Mouse (Mus musculus) liver (tissue): ENCODE measurements around the gene Ttc30a2.

Experiments used
- DNase-seq: peaks from one replicate; pipeline ENCODE4 v3.0.0-alpha.2; 2020; ENCODE audit warnings: mixed read lengths

The Ttc30a2 gene

DNA sequence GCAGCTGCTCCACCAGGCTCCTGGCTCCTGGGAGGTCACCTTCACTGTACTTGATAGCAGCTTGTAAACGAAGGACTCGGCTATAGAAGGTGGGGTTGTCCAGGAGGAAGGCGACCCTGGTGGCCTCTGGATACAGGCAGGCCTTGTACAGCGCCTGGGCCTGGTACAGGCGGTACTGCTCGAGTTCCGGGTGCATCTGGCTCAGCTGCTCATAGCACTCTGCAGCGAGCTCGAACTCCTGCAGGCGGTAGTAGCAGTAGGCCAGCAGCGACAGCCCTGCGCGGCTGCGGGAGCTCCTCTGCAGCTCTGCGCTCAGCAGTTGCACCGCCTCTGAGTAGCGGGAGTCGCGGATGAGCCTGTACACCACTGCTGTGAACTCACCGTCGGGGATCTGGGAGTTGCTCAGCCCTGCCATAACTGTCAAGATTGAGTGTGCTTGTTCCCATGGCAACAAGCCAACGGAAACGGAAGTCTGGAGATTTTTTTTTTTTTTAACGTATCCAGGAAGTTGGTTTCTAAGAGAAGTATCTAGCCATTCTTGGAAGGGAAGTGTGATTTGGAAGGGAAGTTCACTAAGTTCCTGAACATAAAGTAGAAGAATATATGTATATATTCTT lies at the start of gene Ttc30a2:
Gene Ttc30a2 (minus strand): TSS at position 419 of the 617 bp plus-strand sequence.
- peak; percentile 16 for DNase-seq

DNA sequence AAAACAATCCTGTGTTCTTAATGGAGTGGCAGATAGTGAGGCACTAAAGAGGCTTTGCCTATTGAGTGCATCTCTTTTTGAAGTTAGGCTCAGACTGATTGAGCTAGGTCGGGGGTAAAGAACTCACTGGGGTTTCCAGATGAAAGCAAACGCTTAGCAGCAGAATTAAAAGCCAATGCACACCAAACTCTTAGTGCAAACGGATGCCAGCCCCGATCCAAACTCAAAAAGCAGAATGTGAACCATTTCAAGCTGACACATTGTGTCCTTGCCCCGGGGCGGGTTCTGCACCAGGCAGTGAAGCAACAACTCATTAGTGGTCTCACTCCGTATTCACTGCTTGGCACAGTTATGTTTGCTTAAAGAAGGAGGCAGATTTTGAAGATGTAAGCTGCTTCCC lies 38.9 kb upstream of the Ttc30a2 start:
- no peak for DNase-seq

DNA sequence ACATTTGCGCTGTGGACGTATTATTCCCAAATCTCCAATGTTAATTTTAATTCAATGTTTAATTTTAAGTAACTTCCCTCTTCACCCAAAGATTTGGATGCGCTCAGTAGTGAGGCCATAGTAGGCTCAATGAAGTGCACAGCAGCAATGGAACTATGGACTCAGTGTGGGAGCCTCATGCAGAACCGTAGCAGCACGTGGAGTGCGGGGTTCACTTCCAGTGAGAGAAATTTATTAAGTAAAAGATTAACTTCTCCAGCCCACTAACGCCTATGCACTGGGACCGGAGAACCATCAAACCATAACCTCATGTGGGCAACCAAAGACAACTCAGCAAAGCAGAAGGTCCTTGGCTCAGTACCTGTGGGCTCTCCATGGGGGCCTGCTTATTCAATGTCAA lies 38.2 kb upstream of the Ttc30a2 start:
- DNase-seq = no peak

DNA sequence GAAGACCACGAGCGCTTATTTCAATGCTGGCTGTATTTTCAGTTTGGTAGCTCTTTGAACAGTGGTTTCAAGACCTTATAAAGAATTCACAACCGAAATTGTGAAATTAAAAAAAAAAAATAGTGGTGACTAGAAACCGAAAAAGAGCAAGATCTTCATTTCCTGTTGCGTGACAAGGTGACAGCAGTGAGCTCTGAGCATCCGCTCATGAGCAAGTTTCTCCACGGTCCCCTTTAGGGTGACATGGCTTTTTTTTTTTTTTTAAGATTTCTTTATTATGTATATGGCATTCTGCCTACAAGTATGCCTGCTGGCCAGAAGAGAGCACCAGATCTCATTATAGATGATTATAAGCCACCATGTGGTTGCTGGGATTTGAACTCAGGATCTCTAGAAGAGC lies 37.5 kb upstream of the Ttc30a2 start:
- DNase-seq = no peak

GRCm38 (mm10) chr2:76014659-76015058 lies 36.7 kb upstream of the Ttc30a2 start:
- no peak for DNase-seq

GRCm38 (mm10) chr2:76006194-76006593 lies 28.2 kb upstream of the Ttc30a2 start:
- no peak for DNase-seq

DNA sequence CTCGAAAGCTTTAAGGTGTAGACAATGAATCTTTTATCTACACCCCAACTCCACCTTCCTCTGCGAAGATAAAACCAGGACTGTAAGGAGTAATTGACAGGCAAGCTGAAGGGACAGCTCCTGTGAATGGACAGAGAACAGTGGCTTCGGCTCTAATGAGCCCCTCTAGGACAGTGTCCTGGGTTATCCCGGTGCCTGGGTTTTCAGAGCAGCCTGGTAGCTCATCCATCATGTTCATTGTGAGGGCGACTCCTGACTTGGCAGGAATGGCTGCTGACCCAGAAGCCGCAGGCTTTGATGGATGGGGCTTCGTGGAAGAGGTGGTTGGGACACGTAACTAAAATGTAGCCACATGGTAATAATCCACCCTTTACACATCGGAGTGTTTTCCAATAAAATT lies 24.9 kb upstream of the Ttc30a2 start:
- no peak for DNase-seq

DNA sequence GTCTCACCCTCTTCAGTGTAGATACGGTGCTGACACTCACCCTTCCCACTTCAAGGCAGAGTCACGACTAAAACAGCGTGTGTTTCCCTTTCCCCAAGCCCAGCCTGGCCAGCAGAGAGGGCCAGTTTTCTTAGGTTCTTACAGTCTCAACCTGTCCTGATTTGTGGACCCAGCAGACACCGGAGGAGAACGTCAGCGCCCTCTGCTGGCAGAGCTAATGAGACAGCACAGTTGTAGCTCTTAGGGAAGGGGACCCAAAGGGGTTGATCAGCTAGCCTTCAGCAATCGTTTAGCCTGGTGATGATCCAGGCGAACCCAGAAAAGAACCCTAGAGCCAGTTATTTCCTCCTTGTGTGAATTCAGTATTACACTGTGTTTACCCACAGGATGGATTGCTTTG lies 23.4 kb upstream of the Ttc30a2 start:
- peak; percentile 74 for DNase-seq

GRCm38 (mm10) chr2:75999636-76000035 lies 21.7 kb upstream of the Ttc30a2 start:
- no peak for DNase-seq

- no peak for DNase-seq
These were observed 20.7 kb upstream of the Ttc30a2 start for GRCm38 (mm10) chr2:75998692-75999091.

GRCm38 (mm10) chr2:75997726-75998125 lies 19.8 kb upstream of the Ttc30a2 start:
- no peak for DNase-seq

- DNase-seq = no peak
These were observed 16.9 kb upstream of the Ttc30a2 start for GRCm38 (mm10) chr2:75994841-75995240.

DNA sequence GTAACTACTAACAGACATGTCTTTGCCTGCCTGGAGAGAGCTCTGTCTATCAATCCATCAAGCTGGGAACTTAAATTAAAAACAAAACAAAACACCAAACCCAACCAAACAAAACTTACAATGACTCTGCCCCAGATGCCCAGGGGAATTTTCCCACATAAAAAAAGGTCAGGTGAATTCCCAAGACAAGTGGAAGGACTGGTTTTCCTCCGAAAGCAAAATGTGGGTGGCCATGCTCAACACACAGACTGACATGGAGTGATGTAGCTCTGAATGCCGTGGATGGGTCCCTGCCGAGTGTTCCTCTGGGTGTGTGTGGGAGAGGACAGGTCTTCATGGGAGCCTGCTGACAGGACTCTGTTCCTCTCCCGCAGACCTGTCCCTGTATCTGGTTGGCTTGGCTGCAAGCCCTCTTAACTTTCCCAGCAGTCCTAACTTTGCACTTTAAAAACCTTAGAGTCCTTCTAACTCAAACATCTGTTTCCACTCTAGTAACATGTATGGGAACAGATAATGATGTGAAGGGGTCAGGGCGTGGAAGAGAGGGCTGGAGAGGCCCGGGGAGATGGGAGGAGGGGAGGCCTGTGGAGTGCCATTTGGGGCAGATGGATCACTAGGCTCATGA lies 13.7 kb upstream of the Ttc30a2 start:
- DNase-seq = no peak

DNA sequence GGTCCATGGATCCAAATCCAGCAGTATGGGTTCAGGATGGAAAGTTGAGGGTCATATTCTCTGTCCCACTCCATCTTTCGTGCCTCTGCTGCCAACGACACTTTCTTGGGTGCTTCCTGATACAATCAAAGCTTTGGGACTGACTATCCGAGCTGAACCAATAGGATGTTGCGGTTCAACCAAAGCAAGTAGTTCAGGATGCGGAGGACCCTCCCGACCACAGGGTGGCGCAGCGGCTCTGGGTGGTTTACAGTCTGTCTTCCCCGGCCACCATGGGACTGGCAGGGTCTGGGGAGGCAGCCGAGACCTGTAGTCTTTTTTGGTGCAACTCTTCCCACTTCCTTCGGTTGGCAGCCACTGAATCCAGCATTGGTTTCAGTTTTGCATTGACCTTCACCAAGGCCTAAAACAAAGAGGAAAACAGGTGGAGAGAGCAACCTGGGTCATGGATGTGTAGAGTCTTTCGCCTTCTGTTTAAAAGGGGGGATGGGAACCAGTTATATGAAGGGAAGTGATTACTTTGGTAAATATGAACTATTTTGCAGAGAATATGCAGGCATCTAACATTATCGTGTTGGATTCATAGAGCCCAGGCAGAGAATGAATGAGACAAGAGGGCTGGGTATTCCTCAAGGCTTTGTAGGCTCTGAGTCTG lies 13.0 kb upstream of the Ttc30a2 start:
- DNase-seq = peak; percentile 69

DNA sequence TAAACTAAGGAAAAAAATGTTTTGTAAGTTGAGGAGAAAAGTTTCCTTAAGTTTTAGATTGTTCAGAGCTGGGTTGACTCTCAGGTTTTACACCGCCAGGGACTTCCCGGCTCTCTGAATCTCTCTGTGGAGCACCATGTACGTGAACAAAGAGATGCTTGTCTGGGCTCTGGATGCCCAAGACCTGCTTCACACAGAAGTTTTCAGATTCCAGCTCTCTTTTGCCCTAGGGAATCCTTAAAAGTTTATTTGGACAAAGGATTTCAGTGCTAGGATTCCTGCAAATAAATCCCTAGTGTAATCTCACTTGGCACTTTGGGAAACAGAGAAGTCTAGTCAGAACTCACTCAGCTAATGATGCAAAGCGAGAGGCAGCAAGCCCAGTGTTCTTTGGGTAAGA lies 11.7 kb upstream of the Ttc30a2 start:
- DNase-seq = no peak

- DNase-seq = no peak
These were observed 10.9 kb upstream of the Ttc30a2 start for GRCm38 (mm10) chr2:75988779-75989363.

- DNase-seq = no peak
These were observed 10.4 kb upstream of the Ttc30a2 start for GRCm38 (mm10) chr2:75988378-75988777.

DNA sequence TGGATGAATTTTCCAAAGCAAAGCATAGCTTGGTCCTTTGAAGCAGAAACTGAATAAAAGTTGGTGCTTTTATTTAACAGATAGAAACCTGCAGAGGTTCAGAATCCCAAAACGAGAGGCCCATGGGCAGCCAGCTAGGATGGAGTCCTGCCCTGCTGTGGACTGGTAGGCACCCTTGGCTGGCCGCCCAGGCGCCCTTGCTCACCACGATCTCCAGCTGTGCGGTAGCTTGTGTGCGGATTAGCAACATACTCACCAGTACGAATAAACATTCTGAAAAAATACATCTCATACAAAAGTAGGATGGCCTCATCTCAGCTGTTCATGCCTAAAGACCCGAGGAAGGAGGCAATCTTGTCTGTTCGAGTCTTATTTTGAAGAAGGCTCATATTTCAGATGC lies 9.8 kb upstream of the Ttc30a2 start:
- no peak for DNase-seq

GRCm38 (mm10) chr2:75985124-75985523 lies 7.2 kb upstream of the Ttc30a2 start:
- peak; percentile 39 for DNase-seq

DNA sequence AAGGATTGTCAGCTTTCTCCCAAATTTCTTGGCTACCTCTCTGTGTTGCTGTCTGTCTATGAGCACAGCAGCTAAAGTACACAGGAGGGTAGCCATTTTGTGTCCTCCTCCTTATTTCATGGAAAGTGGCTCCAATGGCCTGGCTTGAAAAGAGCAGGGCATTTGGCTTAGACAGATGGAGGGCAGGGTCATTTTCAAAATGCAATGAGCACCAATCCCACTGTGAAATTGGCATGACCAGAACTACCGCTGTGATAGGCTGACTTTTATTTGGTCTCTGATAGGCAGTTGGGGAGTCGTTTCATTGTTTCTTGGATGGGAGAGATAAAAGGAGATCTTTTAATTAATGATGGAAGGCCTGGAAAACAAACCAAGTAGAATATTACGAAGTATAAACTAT lies 5.9 kb upstream of the Ttc30a2 start:
- DNase-seq = no peak

GRCm38 (mm10) chr2:75983091-75983490 lies 5.1 kb upstream of the Ttc30a2 start:
- no peak for DNase-seq

DNA sequence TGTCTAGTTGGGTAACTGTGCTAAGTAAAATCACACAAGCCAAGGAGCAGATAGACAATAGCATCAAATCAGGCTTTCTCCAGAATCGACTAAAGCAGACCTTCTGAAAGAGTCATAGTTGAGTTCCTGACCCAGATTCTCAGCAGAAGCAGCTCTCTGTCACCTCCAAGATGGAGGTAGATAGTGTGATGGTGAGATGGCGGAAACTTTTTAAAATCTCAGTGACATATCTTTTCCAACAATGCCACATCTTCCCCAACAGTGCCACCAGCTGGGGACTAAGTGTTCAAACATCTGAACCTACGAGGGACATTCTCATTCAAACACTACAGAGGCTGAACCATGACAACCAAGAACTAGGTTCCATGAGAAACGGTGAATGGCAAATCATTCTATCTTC lies 4.7 kb upstream of the Ttc30a2 start:
- no peak for DNase-seq

GRCm38 (mm10) chr2:75981440-75982081 lies 3.6 kb upstream of the Ttc30a2 start, which contains the start of gene Ttc30a1:
TSS of gene Ttc30a1 (minus strand) at chr2:75981967.
- peak; percentile 63 for DNase-seq
